Mouse (Mus musculus) telencephalon, adult 2 months (tissue): ENCODE measurements around the gene Gm44511.
"Not testable (repeated sequence)": the region's sequence is repeated elsewhere in the genome, so short reads cannot be mapped to it uniquely, and the experiment has no call there.

Experiments used
- DNase-seq: peaks from one replicate; pipeline ENCODE4 v3.0.0-alpha.2; 2011; ENCODE audit warnings: low read depth, low spot score

The Gm44511 gene

DNA sequence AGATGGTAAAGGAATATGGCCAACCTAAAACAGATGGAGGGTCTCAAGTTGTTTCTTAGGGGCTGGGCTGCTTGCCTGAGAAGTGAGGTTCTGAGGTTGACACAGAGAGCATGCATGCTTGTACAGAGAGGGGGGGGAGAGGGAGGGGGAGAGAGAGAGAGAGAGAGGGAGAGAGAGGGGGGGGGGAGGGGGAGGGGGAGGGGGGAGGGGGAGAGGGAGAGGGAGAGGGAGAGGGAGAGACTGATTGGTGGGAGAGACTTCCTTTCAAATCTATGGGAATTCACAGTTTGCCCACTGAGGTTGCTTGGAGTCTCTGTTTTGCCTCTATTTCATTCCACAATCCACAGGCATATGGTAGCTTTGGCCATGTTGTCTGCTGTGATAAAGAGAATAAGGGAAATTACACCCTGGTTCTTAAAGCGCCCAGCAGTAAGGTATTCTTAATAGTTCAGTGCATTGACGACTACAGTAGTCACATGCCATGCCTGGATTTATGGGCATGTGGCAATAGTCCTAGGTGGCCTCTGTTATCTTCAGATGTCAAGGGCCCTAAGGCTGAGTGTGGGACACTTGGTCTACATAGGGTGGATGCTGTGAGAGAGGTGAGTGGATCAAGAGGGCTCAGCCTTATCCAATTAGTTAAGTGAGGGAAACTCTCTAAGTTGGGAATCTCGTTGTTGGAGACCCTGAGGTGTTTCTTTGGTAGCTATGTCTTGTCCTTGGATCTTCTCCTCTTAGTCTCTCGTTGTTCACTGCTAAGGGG lies 15.4 kb upstream of the Gm44511 start:
- no peak for DNase-seq

- DNase-seq = not testable (repeated sequence)
Measured at GRCm38 (mm10) chr6:128840669-128841068, 14.6 kb upstream of the Gm44511 start.

GRCm38 (mm10) chr6:128839921-128840320 lies 13.8 kb upstream of the Gm44511 start:
- DNase-seq = no peak

DNA sequence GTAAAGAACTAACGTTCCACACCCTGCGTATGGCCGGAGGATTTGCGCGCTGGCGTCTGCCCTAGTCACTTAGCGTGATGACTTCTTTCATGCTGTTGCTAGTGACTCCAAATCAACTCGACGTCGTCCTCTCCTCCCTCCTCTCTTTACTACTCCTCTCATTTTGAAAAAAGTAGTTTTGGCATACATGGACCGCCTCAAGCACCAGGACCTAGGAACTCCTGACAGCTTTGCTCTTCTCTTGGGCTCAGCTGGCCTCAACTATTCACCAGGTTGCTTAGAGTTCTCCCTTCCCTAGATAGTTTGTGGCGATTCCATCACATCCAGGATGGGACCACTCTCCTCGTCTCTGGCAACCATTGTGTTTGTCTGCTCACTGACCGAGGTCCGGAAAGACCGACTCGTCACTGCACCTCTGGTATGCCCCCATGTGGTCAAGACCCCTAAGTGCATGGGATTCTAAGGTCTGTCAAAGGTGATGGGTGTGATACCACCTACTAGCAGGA lies 13.2 kb upstream of the Gm44511 start:
- DNase-seq = no peak

DNA sequence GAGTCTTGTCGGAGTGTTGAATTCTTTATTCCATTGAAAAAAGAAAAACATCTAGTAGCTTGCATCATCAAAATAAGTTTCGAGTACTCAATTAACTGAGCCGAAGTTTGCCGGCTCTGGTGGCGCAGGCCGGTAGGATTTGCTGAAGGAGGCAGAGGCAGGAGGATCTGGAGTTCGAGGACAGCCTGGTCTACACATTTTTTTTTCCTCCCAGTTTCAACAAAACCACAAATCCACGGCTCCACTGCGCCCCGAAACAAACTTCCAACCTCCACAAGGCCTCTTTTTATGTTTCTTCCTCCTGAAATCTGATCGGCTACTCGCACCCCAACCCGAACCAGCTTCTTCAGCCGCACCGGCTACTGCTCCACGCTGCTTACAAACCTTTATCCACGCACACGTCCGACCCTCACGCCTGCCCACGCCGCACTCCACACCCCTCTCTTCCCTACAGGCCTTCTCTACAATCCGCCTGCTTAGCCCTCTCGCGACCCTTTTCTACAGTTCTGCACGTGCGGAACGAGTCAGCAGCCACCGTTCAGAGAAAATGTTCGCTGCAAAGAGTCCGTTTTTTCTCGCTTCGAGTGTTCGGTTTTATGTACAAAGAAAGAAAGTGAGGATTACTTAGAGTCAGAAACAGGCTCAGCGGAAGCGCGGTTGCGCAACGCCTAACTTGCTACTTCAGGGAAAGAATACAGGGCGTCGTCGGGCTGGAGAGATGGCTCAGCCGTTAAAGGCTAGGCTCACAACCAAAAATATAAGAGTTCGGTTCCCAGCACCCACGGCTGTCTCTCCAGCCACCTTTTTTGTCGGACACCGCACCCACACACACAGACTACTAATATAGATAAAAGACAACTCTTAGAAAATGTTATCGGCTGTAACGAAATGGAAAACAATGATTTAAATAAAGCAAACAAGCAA lies 12.5 kb upstream of the Gm44511 start:
- DNase-seq = peak; percentile 85

DNA sequence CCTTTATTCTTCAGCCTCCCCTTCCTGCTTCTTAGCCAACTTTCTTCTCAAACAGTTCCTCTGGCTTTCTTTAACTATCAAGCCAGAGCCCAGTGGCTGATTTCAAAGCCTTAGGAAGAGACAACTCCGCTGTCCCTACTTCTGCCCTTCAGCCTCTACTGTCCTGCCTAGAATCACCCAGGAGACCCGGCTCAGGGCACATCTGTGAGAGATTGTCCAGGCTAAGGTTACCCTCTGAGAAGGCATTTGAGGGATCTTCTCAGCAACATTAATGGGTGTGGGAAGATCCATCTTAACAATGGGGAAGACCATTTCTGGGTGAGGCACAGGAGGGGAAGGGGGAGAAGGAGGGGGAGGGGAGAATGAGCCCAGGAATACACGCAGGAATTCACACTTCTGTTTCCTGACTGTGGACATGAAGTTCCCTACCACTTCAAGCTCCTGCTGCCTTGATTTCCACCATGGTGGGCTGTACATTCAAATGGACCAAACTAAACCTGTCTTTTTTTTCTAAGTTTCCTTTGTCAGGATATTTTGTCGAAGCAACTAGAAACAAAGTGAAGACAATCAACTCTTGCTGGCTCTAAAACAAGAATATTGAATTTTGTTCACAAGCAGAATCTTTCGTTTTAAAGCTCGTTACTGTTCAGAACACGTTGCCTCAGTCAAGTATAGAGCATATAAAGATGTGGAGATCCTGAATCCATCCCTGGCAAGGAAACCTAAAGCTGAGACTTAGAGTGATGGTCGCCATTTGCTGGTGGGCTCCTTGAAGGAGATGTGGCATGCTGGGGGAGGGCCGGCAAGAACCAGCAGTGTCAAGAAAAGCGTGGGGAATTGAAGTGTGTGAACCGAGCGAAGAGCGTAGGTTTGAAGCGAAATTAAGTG lies 11.6 kb upstream of the Gm44511 start:
- no peak for DNase-seq

DNA sequence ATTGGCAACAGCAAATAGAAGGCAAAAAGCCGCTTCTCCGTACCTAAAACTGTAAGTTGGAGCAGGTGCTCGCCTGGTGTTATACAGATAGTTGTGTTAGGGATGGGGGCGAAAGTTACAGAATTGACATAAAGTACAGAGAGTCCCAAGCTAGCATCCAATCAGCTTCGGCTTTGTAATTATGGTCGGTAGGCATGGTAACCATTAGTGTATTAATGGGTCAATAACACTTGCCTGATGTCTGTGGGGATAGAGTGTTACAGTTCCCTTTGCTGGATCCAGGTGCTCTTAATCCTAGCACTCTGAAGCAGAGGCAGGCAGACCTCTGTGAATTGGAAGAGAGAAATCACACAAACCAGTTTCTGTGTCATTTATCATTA lies 10.8 kb upstream of the Gm44511 start:
- no peak for DNase-seq

DNA sequence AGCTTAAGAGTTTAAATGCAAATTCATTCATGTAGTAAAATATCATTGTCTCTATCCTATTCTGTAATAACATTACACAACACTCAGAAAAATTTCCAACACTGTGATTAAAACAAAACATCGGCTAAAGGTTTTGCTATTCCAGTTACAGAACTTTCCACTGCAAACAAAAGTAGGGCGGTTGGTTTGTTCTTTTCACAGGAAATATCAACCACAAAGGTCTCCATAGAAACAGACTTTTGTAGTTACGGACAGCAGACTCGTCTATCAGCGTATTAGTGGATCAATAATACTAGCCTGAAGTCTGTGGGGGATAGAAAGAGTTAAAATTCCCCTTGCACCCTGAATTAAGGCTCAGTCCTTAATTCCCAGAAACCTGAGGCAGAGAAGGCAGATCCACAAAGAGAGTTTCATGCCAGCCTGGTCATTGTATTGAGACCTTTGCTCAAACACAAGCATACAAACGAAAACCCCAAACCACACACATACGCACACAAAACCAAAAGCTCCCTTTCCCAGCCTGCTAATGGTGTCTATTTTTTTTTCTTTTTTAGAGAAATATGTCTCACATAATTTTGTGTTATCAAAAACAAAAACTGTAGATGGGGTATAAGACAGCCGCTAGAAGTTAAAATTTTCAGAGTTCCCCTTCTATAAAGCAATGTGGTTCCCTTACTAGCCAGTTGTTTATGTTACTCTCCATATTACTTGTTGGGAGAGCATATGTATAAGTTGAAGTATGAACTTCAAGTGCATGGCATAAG lies 10.3 kb upstream of the Gm44511 start:
- DNase-seq = no peak

GRCm38 (mm10) chr6:128835571-128835970 lies 9.5 kb upstream of the Gm44511 start:
- DNase-seq = no peak

GRCm38 (mm10) chr6:128833046-128833445 lies 6.9 kb upstream of the Gm44511 start:
- DNase-seq = no peak

GRCm38 (mm10) chr6:128829837-128830236 lies 3.7 kb upstream of the Gm44511 start:
- DNase-seq = no peak

DNA sequence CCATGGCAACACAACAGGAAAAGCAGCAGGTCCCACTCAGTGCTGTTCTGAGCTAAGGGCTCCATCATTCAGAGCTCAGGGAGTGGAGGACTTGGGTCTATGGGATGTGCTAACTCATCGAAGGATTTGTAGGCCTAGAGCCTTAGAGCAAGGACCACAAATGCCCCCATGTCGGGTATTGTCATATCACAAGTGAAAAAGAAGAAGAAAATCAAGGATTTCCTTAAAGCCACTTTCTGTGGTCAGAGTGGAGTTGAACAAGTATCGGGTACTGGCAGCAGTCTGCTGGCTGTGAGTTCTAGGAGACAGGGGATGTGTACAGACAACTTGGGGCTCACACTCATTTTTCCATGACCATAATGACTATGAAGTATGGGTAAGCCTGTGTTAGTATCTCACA lies 666 bp upstream of the Gm44511 start:
- no peak for DNase-seq

DNA sequence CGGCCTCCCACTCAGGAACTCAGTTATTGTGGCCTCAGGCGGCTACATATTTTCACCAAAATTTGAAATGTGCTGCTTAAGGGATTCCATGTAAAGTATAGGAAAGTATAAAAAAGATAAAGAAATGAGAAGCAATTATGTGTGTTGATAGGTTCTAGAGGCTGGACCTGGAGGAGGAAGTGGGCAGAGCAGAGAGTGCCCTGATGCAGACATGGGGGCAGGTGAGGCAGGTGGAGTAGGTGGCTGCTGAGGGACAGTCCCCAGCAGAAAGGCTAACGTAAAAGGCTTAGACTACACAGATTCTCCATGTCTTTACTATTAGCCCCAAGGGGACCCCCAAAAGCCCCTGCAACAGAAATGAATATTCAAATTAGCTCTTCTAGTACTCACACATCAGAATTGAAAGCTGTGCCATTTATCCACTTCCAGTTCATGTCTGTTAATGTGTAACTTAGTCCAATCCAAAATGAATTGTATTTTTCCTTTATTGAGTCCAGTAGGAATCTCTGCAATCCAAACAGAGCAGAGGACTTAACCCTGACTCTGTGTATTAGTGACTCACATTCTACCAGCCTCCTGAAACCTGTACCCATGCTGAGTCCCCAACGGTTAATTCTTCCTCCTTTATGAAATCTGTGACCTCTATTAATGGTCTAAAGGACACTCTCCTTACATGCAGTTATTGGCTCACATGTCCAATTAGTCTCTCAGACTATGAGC lies 7.9 kb downstream of the Gm44511 start:
- DNase-seq = no peak

GRCm38 (mm10) chr6:128808532-128808931 lies 17.6 kb downstream of the Gm44511 start:
- DNase-seq = no peak

DNA sequence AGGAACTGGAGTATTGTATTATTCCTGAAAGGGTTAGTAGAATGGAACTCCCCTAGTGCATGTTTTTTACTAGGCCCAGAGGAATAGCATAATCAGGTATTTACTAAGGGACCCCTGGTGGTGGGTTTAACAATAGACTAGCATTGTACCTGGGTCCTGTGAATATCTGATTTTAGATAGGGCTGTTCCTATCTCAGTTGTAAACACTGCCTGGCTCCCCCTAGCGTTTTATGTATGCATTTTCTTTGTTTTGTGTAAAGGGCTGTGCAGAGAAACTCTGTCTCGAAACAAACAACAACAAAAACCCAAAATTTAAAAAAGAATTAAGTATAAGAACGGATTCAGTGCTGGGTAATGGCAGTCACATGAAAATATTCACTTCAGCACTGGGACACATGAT lies 19.1 kb downstream of the Gm44511 start:
- no peak for DNase-seq

- DNase-seq = not testable (repeated sequence)
Measured at GRCm38 (mm10) chr6:128804823-128805640, 21.1 kb downstream of the Gm44511 start.

GRCm38 (mm10) chr6:128802999-128803857 lies 22.9 kb downstream of the Gm44511 start:
- DNase-seq = peak; percentile 99

GRCm38 (mm10) chr6:128802557-128802956 lies 23.6 kb downstream of the Gm44511 start:
- no peak for DNase-seq
